ENCODE assay signal across 10 mouse cellular contexts in genomic region chr17:29361982-29362691, GRCm38 (mm10). TPM values are rescaled to one million over a fixed set of nuclear protein-coding genes. Genes with fewer than 3 reads are reported as not detected.
DNase-seq lines count a peak whose midpoint lies in the region; ATAC-seq and TF ChIP-seq lines count a peak whose summit lies in the region.
"Had no signal": no experiment of that assay in that cellular context is flagged by ENCODE, and none has a peak within 500 bp of the region (broad histone marks: within the 10 kb centered on the region; RNA-seq: fewer than 3 reads in every experiment).

No protein-coding gene starts in this region.

- H3K4me2 ChIP-seq in liver, embryonic 15.5 days = peak overlapping the region; percentile 33
- H3K4me2 ChIP-seq: hindbrain, embryonic 14.5 days had no signal

- H3K27me3 ChIP-seq in liver, embryonic 15.5 days = no peaks in the 10 kb centered on the region
- H3K27me3 ChIP-seq in cerebellum, adult 2 months (ENCODE audit: control insufficient read depth, insufficient read depth, low read length) = no peaks in the 10 kb centered on the region

- ATAC-seq in liver, embryonic 15.5 days (ENCODE audit: insufficient read depth) = no peak
- ATAC-seq: midbrain, embryonic 16.5 days had no signal

- no peak for TF ChIP-seq CTCF in cerebellum, adult 2 months (IDR thresholded peaks at IDR 0.05; ENCODE audit: borderline replicate concordance, insufficient read depth, low read depth, low read length)

- no peak overlapping the region for H3K9ac ChIP-seq in liver, embryonic 15.5 days
- H3K9ac ChIP-seq: hindbrain, embryonic 14.5 days had no signal

- 29% methylated on average over 8 of the region's 8 CpGs for WGBS in liver, embryonic 15.5 days (ENCODE audit: insufficient replicate concordance)
- WGBS in cerebellum, adult 2 months = 73% methylated on average over 8 of the region's 8 CpGs

- no peaks in the 10 kb centered on the region for H3K9me3 ChIP-seq in liver, embryonic 15.5 days (replicated peaks)

- H3K4me1 ChIP-seq in liver, embryonic 15.5 days (replicated peaks) = 0 out of 2 replicates have a peak, but pooled peaks cover 9% of the 10 kb centered on the region
- H3K4me1 ChIP-seq in cerebellum, adult 2 months (ENCODE audit: control insufficient read depth, insufficient read depth, low read length) = peaks cover 9% of the 10 kb centered on the region

- H3K27ac ChIP-seq in liver, embryonic 15.5 days (replicated peaks) = no peak overlapping the region; the same call in 1 of the 2 replicates
- no peak overlapping the region for H3K27ac ChIP-seq in cerebellum, adult 2 months (ENCODE audit: insufficient read depth, low read length)
- H3K27ac ChIP-seq: hindbrain, embryonic 14.5 days had no signal

- peak overlapping the region; percentile 31 for H3K4me3 ChIP-seq in liver, embryonic 15.5 days (replicated peaks)
- H3K4me3 ChIP-seq in cerebellum, adult 2 months (replicated peaks; ENCODE audit: insufficient read depth, low read depth, low read length) = no peak overlapping the region

- H3K36me3 ChIP-seq in liver, embryonic 15.5 days (replicated peaks) = no peaks in the 10 kb centered on the region

- DNase-seq in retina, embryonic 14.5 days (ENCODE audit: low spot score) = peak; percentile 24
- DNase-seq in retina, postnatal 1 day = no peak
- DNase-seq in brain, adult 2 months (ENCODE audit: low read depth, low spot score) = peak; percentile 35
- peak; percentile 66 for DNase-seq in thymus, postnatal 0 days (ENCODE audit: low spot score)
- no peak for DNase-seq in right cerebral cortex, adult 2 months (ENCODE audit: low spot score in 2 of 2)
- DNase-seq in cerebellum, adult 2 months = no peak
- DNase-seq in lung, postnatal 36 days = no peak

- no peak for TF ChIP-seq POLR2A in cerebellum, adult 2 months (IDR thresholded peaks at IDR 0.05; ENCODE audit: borderline replicate concordance, insufficient read depth, low read length)

RNA-seq across cellular contexts. Expression of gene Fgd2, which starts 1.4 kb away (rescaled TPM):
- 6.5 and 8.4 TPM in 2 replicates for polyA plus RNA-seq in liver, embryonic 15.5 days (2015; fragmentation: Nextera tagmentation; extraction: Ambion mirVana)
- 6.8 and 7.2 TPM in 2 replicates for polyA plus RNA-seq in thymus, postnatal 0 days (2015; fragmentation: Nextera tagmentation; extraction: Ambion mirVana)
- polyA plus RNA-seq in cerebellum, adult 2 months (2012; rRNA removed) = 5.5 and 5.9 TPM in 2 replicates

RNA-seq across cellular contexts. Expression of gene Mtch1, which starts 14.4 kb away (rescaled TPM):
- 59.4 and 74.4 TPM in 2 replicates for polyA plus RNA-seq in liver, embryonic 15.5 days (2015; fragmentation: Nextera tagmentation; extraction: Ambion mirVana)
- 144 and 154 TPM in 2 replicates for polyA plus RNA-seq in thymus, postnatal 0 days (2015; fragmentation: Nextera tagmentation; extraction: Ambion mirVana)
- polyA plus RNA-seq in cerebellum, adult 2 months (2012; rRNA removed) = 447 and 479 TPM in 2 replicates

RNA-seq across cellular contexts. Expression of gene Pi16, which starts 44.7 kb away (rescaled TPM):
- polyA plus RNA-seq in liver, embryonic 15.5 days (2015; fragmentation: Nextera tagmentation; extraction: Ambion mirVana) = 1.9 and 2.4 TPM in 2 replicates
- 3.7 and 4.4 TPM in 2 replicates for polyA plus RNA-seq in thymus, postnatal 0 days (2015; fragmentation: Nextera tagmentation; extraction: Ambion mirVana)
- 0.75 and 1.0 TPM in 2 replicates for polyA plus RNA-seq in cerebellum, adult 2 months (2012; rRNA removed)

Comparison
In these comparisons a context has a peak if more than half of its experiments do, and no peak if none do; other contexts are left out.
1. DNase-seq: peak in retina, embryonic 14.5 days (single experiment), brain, adult 2 months (single experiment) and thymus, postnatal 0 days (single experiment); none in retina, postnatal 1 day (single experiment), right cerebral cortex, adult 2 months (0 of 2), cerebellum, adult 2 months (0 of 2) and lung, postnatal 36 days (single experiment).